Mouse (Mus musculus) mouse embryonic stem cell (cell line): ENCODE measurements at regions not wholly inside any gene's neighbourhood (a gene's known extent, or its start where the extent isn't known, plus 50 kb on each side); places are given as distances from the start of the nearest gene placed in this dataset.

Experiments used
- in situ Hi-C, 2 experiments: fragments of 300-500 bp; cut with MboI; formaldehyde crosslinking; loops; 1 replicate in 1 of 2; 3 replicates in 1 of 2; pipeline ENCODE4 v1.14.3; 2019 to 2020; ENCODE audit warnings: low sequenced_read_pairs in 2 of 2, low pct_unique_long_range_greater_than_20kb in 1 of 2, mixed read lengths in 1 of 2; ENCODE audit not compliant: unreplicated experiment in 1 of 2

DNA sequence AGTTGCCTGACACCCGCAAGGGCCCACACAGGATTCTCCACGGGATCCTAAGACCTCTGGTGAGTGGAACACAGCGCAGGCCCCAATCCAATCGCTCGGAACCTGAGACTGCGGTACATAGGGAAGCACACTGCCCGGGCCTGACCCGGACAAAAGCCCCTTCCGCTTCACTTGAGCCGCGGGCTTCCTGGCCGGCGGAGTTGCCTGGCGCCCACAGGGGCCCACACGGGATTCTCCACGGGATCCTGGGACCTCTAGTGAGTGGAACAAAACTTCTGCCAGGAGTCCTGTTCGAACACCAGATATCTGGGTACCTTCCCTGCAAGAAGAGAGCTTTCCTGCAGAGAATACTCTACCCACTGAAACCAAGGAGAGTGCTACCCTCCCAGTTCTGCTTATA lies 73.8 kb upstream of the Skint5 start:
- in situ Hi-C loops = loop anchor here in 1 of 2 experiments (25.0 kb wide), 1 partner anchor 761 kb away; no protein-coding TSS in a partner anchor
